Mouse (Mus musculus) megakaryocyte, adult 5-6 weeks (primary cell): ENCODE measurements at regions not wholly inside any gene's neighbourhood (a gene's known extent, or its start where the extent isn't known, plus 50 kb on each side); places are given as distances from the start of the nearest gene placed in this dataset.
"Not testable (repeated sequence)": the region's sequence is repeated elsewhere in the genome, so short reads cannot be mapped to it uniquely, and the experiment has no call there.

Experiments used
- ATAC-seq: 2 replicates; pipeline ENCODE4 v1.8.0; 2016; ENCODE audit warnings: mild to moderate bottlenecking, inconsistent platforms; ENCODE audit not compliant: poor library complexity, severe bottlenecking

- no peak for ATAC-seq
These were observed 301.9 kb upstream of the Nr5a2 start for GRCm38 (mm10) chr1:137262121-137262525.

- no peak for ATAC-seq
These were observed 296.0 kb upstream of the Nr5a2 start for GRCm38 (mm10) chr1:137256294-137256693.

GRCm38 (mm10) chr1:137255041-137255440 lies 294.8 kb upstream of the Nr5a2 start:
- ATAC-seq, result no peak

- ATAC-seq, result no peak
These were observed 294.4 kb upstream of the Nr5a2 start for GRCm38 (mm10) chr1:137254634-137255033.

- ATAC-seq, result no peak
These were observed 266.8 kb upstream of the Nr5a2 start for GRCm38 (mm10) chr1:137227098-137227485.

GRCm38 (mm10) chr1:137226479-137227097 lies 266.3 kb upstream of the Nr5a2 start:
- ATAC-seq, result no peak

GRCm38 (mm10) chr1:137225418-137225817 lies 265.2 kb upstream of the Nr5a2 start:
- peak; percentile 43; the same call in 1 of the 2 replicates for ATAC-seq

GRCm38 (mm10) chr1:137223052-137223451 lies 262.8 kb upstream of the Nr5a2 start:
- no peak for ATAC-seq

- no peak for ATAC-seq
These were observed 261.1 kb upstream of the Nr5a2 start for GRCm38 (mm10) chr1:137221087-137222057.

GRCm38 (mm10) chr1:137220226-137220625 lies 260.0 kb upstream of the Nr5a2 start:
- ATAC-seq, result no peak

- peak; percentile 56 for ATAC-seq
These were observed 258.4 kb upstream of the Nr5a2 start for GRCm38 (mm10) chr1:137218611-137219010.

- ATAC-seq, result no peak
These were observed 257.8 kb upstream of the Nr5a2 start for GRCm38 (mm10) chr1:137218096-137218495.

- no peak for ATAC-seq
These were observed 257.0 kb upstream of the Nr5a2 start for GRCm38 (mm10) chr1:137217206-137217605.

- ATAC-seq, result not testable (repeated sequence)
These were observed 254.1 kb upstream of the Nr5a2 start for GRCm38 (mm10) chr1:137214328-137214727.

GRCm38 (mm10) chr1:137213717-137214116 lies 253.5 kb upstream of the Nr5a2 start:
- ATAC-seq, result no peak

GRCm38 (mm10) chr1:137212856-137213255 lies 252.6 kb upstream of the Nr5a2 start:
- ATAC-seq, result no peak

- no peak for ATAC-seq
These were observed 244.1 kb upstream of the Nr5a2 start for GRCm38 (mm10) chr1:137204371-137204770.

- ATAC-seq, result no peak
These were observed 243.3 kb upstream of the Nr5a2 start for GRCm38 (mm10) chr1:137203512-137203911.

GRCm38 (mm10) chr1:137200931-137201330 lies 240.7 kb upstream of the Nr5a2 start:
- ATAC-seq, result no peak

GRCm38 (mm10) chr1:137195962-137196361 lies 235.7 kb upstream of the Nr5a2 start:
- no peak for ATAC-seq

- no peak for ATAC-seq
These were observed 234.9 kb upstream of the Nr5a2 start for GRCm38 (mm10) chr1:137195065-137195620.

- ATAC-seq, result no peak
These were observed 218.0 kb upstream of the Nr5a2 start for GRCm38 (mm10) chr1:137178231-137178630.
